In genomic region chr9:56635121-56635497, GRCm38 (mm10) we compare ENCODE assay signal across 8 mouse cellular contexts.
A peak's percentile ranks its signal among the peaks of the same experiment; 100 is the strongest.
DNase-seq lines count a peak whose midpoint lies in the region; ATAC-seq and TF ChIP-seq lines count a peak whose summit lies in the region.

No protein-coding gene starts in this region.

- no peaks in the 10 kb centered on the region for H3K36me3 ChIP-seq in intestine, postnatal 0 days (ENCODE audit: control insufficient read depth, insufficient read depth)
- no peaks in the 10 kb centered on the region for H3K36me3 ChIP-seq in midbrain, embryonic 10.5 days

- peak overlapping the region; percentile 62 for H3K4me3 ChIP-seq in intestine, postnatal 0 days (ENCODE audit: low read depth, low read length)
- peak overlapping the region; percentile 78 for H3K4me3 ChIP-seq in midbrain, embryonic 10.5 days

- H3K9me3 ChIP-seq in intestine, postnatal 0 days (ENCODE audit: control insufficient read depth) = no peaks in the 10 kb centered on the region
- no peaks in the 10 kb centered on the region for H3K9me3 ChIP-seq in midbrain, embryonic 10.5 days (replicated peaks)

- peak overlapping the region; percentile 45 for H3K9ac ChIP-seq in intestine, postnatal 0 days (ENCODE audit: low read depth, low read length)

- no peak for TF ChIP-seq CTCF in intestine, postnatal 0 days (IDR thresholded peaks at IDR 0.05; ENCODE audit: low read depth)

- peak overlapping the region; percentile 98 for H3K4me2 ChIP-seq in intestine, postnatal 0 days (replicated peaks; ENCODE audit: low read depth)

- DNase-seq in ovary, postnatal 10 days (ENCODE audit: low spot score) = peak; percentile 15
- no peak for DNase-seq in ovary, adult 18-20 months (ENCODE audit: low spot score)
- DNase-seq in cerebellum, adult 11 months = peak; percentile 42
- peak; percentile 27 for DNase-seq in gastrocnemius, postnatal 25 days
- DNase-seq in midbrain, embryonic 10.5 days (ENCODE audit: low spot score) = peak; percentile 73
- peak; percentile 44 for DNase-seq in yolk sac, embryonic 10.5 days (ENCODE audit: low spot score)
- no peak for DNase-seq in thymus, postnatal 14 days

- H3K27ac ChIP-seq in intestine, postnatal 0 days (ENCODE audit: low read depth, low read length) = no peak overlapping the region
- H3K27ac ChIP-seq in midbrain, embryonic 10.5 days (replicated peaks) = peak overlapping the region; percentile 88

- 0% methylated on average over 38 of the region's 40 CpGs for WGBS in intestine, postnatal 0 days
- under 1% methylated on average over 38 of the region's 40 CpGs for WGBS in midbrain, embryonic 10.5 days

- no peaks in the 10 kb centered on the region for H3K4me1 ChIP-seq in intestine, postnatal 0 days (replicated peaks; ENCODE audit: control insufficient read depth, insufficient read depth, low read length)
- H3K4me1 ChIP-seq in midbrain, embryonic 10.5 days = peaks cover 42% of the 10 kb centered on the region

- peaks cover 51% of the 10 kb centered on the region for H3K27me3 ChIP-seq in intestine, postnatal 0 days (replicated peaks; ENCODE audit: control insufficient read depth, insufficient read depth, low read length)
- H3K27me3 ChIP-seq in midbrain, embryonic 10.5 days (ENCODE audit: low read depth, poor library complexity, severe bottlenecking) = peaks cover 83% of the 10 kb centered on the region

- peak; percentile 46 for ATAC-seq in intestine, postnatal 0 days

Comparison
In these comparisons a context has a peak if more than half of its experiments do, and no peak if none do; other contexts are left out.
1. DNase-seq: peak in ovary, postnatal 10 days (single experiment), cerebellum, adult 11 months (single experiment), gastrocnemius, postnatal 25 days (single experiment), midbrain, embryonic 10.5 days (single experiment) and yolk sac, embryonic 10.5 days (single experiment); none in ovary, adult 18-20 months (single experiment) and thymus, postnatal 14 days (single experiment).